Mouse (Mus musculus) layer of hippocampus, postnatal 25 days (tissue): ENCODE measurements around the gene Pde2a. TPM values are rescaled to one million over a fixed set of nuclear protein-coding genes. Genes with fewer than 3 reads are reported as not detected.

Experiments used
- DNase-seq, 2 experiments: peaks; one replicate each; pipeline ENCODE4 v3.0.0; 2022; ENCODE audit warnings: mixed read lengths in 2 of 2, low spot score in 1 of 2; ENCODE audit errors: extremely low spot score in 1 of 2
- total RNA-seq, 2 experiments: library from RNA; stranded (reverse); gene quantifications; 2 replicates each; pipeline ENCODE4 v1.2.3; 2021

Pde2a gene
- total RNA-seq, 2 experiments from 2014 or later: 295 to 297 TPM

DNA sequence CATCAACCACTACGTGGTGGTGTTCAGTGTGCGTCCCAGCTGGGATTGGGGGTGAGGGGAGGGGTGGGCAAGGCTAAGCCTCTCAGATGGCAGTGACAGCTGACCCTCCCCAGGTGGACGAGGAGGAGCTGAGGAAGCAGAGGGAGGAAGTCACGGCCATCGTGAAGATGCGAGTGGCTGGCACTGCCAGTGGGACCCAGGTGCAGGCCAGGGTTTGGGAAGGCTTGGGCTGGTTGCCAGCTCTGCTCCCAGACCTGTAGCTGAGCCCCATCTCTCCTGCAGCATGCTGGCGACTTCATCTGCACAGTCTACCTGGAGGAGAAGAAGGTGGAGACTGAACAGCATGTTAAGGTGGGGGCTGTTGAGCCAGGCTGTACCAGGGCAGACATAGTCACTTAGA, 20.0 kb upstream of the Pde2a start:
- no peak for DNase-seq

DNA sequence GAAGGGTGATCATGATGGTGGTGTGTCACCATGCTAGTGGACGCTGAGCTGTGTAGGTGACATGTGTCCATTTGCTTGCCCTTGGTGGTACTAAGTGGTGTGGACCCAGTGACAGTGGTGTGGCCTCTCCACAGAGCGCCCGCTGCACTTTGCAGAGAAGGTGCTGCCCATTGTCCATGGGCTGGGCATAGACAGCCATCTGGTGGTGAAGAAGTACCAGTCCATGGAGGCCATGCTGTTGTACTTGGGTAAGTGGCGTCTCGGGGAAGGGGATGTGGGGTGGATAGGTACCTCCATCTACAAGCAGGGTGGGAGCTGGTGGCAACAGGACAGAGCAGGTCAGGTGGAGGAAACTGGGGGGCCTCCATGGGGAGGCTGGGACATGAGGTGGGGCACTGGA, 17.7 kb upstream of the Pde2a start:
- DNase-seq: no peak

DNA sequence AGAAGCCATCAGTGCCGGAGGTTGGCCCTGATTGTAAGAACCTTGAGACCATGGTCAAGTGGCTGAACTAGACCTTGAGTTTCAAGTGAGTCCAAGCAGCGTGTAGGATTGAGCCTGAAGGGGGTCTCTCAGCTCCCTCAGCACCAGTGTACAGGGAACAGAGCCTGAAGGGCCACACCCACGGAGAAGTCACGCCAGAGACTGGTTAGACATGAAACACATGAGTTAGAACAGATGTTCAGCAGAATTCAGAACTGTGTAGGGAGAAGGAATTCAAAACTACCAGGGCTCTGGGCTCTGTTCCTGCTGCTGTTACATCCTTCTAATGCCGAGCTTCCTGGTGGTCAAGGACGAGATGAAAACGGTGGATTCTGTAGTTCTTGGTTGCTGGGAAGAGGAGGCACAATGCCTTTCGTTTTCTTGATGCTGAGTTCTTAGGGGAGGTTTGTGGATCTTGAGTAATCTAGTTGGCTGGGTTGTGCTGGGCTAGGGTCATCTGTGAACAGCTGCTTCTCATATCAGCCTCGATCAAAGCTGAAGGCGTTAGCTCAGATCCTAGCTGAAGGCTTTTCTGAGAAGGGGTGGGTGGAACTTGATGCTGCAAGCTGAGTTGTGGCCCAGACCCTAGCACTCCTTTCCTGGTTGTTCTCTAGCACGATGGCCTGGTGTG, 11.1 kb upstream of the Pde2a start, which contains the start of gene Gm45837:
Gm45837 (plus strand) TSS at position 620 of the 670 bp plus-strand sequence.
- DNase-seq: no peak

DNA sequence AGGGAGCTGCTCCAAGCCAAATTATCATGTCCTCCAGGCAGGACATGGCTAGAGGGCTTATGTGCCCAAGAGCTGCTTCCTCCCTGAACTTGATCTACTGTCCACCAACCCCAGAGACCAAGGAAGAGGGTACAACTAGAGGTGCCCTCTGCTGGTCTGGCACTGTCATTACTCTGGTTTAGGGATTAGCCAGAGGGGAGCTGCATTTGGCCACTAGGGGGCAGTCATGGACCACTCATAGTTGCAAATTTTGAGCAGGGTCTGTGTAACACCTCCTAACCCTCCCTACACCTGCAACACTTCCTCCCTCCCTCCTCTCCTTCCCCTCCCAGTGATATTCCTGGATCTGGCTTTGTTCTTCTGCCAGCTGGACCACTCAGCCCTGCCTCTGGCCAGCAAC, 8.7 kb upstream of the Pde2a start:
- peak; percentile 83 to 97 for DNase-seq

DNA sequence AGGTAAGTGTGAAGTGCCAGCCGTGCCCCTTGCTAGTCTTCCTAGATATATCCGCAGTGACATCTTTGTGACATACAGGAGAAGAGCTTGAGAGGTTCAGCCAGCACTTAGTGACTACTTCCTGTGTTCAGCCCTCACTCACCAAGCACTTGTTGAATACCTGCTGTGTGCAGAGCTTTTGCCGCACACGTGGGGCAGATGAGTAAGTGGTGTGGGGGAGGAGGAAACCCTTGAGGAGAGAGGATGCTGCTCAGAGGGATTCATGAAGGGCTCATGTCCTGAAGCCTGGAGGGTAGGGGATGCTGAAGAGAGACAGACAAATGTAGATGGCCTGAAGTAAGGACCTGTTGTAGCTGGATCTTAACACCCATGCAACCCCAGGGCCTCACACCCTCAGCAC, 7.3 kb upstream of the Pde2a start:
- no peak for DNase-seq

DNA sequence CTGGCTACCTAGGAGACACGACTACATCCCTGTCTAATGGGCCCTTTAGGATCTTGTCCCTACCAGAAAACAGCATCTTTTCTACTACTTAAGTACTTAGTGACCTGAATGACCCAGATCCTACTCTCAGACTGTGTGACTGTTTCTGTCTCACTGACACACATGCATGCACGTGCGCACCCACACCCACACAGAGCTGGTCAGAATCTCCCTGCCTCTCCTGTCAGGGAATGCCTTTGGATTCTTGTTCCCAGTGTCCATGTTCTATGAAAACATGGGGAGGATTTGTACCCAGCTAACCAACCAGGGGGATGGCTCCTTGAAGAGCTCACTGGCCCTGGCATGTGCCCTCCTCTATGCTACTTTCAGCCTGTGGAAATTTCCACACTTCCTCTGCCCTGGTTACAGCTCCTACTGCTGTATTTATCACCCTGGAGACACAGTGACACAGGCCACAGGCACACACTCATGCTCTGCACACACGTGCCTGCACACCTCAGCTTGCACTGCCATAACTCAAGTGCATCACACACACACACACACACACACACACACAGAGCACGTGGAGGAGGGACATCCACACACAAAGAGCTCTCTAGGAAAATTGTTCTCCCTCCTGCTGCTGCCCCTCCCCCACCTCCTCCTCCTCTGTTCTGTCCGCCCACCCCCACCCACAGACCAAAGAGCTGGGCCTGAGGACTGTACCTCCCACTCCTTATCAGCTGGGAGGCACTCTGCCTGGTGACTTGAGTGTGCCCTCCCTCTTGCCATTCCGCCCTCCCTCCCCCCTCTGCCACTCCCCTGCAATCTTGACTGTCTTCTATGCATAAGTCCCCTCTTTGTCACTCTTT, 6.6 kb upstream of the Pde2a start:
- DNase-seq: no peak

DNA sequence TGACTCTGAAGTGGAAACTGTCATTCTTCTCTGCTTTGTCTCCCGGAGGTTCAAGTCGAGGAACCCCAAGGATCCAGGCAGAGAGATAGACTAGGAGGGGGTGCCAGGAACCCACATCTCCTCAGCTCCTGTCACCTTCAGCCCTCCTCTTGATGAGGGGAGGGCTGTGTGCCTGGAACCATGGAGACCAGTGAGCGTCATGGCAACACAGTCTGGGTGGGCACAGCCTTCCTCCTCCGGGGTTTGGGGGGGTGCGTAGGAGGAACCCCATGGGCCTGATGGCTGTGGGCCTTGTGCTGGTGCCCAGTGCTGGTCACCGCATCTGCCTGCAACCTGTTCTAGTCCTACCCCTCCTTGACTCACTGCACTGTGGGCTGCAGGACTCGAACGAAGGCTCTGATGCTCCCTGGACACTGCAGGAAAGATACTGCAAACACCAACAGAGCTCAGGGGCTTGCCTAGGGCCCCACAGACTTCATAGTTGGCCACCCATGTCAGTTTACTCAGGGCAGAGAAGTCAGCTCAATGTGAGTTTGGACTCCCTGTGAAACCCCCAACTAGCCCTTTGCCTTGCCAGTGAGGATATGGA, 5.9 kb upstream of the Pde2a start:
- DNase-seq: no peak

DNA sequence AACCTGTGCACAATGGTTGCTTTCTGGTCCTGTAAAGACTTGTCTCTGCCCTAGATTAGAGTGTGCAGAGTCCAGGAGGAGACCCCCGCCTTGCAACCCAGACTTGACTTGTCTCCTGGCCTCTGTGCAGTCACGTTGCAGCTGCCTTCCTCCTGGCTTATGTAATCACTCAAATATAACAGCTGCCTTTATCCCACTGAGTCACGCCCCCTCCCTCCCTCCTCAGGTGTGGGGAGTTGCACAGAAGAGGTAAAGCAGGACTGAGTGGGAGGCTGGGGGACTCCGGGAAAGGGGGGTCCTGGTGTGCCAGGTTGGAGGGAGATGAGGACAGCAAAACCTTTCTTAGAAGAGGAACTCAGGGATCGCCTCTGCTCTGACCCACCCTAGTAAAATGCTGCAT, 5.1 kb upstream of the Pde2a start:
- no peak for DNase-seq

DNA sequence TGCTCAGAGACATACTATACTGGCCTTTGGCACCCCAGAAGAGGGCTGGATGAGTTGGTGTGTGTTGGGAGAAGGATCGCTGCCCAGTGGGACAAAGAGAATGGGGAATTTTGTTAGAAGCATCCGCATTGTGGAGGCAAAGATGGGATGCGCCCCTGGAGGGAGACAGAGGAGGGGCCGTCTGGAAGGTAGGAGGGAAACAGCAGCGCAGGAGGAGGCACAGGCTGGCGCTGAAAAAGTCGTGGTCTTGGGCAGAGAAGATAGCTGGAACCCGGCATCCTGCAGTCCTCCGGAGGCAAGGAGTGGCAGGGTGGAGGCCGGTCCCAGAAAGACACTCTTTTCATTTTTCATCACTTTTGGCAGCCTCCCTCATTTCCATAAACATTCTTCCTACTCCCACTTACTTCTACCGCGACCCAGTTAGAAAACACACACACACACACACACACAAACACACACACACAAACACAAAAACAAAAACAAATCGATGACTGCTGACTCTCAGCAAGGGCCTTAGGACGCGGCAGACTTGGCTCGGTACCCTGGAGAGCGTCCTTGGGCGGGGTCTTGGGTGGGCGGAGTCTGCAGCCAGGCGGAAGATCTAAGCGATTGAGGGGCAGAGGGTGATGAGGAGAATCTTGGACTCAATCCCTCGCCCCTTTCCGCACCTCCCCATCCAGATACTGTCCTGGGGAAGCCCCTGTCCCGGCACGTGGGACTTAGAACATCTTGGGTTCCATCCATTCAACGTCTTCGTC, 2.3 kb upstream of the Pde2a start:
- no peak for DNase-seq

DNA sequence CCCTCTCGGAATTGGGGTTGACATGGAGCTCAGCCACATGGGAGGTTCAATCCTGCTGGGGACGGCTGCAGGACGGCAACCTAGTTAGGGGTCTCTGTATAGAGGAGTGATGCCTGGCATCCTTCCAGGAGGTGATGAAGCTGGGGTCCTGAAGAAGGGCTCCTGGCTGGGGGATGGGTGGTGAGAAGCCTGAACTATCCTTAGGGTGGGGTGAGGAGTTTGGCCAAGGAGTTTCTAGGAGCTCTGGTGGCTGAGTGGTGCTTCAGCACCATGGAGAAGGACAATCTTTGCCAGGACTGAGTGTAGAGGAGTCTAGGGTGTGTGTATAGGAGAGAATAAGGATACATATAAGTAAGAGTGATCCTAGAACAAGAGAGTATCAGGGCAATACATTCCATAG, 578 bp downstream of the Pde2a start:
- no peak for DNase-seq

DNA sequence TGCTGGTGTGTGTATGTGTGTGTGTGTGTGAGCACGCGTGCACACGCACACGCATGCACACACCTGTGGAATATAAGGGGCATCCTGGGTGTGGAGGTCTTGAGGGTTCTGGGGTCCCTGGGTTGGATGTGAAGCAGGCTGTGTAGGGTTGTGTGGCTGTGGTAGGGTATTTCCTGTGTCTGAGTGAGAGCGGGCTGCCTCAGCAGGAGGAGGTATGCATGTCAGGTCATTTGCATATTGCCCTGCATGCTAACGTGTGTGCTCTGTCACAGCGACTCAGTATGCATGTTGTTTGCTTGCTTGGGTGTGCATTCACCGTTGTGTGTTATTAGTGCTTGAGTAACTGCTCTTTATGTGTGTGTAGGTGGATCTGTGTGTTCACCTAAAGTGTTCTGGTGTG, 1.2 kb downstream of the Pde2a start:
- no peak for DNase-seq

DNA sequence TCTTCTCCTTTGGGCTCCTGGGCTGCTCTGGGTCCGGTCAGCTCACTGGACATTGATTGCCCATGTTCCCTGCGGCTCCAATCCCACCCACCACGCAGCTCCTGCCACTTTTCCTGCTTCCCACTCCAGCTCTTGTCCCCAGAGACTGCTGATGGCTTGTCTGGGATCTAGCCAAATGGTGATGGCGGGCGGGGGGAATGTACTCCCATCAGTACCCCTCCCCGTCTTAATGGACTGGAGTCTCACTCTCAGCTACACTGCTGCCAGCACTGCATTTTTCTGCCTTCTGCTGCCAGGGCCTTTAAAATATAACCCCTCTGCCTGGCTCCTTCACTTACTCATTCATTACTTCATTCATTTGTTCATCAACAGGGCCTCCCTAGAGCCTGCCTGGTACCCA, 2.5 kb downstream of the Pde2a start:
- no peak for DNase-seq

DNA sequence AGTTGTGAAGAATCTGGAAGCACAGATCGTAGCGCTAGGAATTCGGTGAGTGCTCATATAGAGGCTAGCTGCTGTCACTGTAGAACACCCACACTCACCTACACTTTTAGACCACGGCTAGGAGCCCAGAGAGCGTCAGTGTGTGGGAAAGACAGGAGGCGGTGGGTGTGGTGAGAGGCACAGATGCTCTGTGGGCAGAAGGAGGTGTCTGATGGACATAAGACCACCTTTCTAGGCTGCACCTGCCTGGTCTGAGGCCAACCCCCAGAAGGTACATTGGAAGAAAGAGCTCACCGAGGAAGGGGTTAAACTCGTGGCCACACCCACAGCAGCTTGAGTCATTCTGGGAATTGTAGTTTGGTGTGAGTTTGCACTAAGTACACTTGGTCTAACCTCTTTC, 5.2 kb downstream of the Pde2a start:
- DNase-seq: no peak

DNA sequence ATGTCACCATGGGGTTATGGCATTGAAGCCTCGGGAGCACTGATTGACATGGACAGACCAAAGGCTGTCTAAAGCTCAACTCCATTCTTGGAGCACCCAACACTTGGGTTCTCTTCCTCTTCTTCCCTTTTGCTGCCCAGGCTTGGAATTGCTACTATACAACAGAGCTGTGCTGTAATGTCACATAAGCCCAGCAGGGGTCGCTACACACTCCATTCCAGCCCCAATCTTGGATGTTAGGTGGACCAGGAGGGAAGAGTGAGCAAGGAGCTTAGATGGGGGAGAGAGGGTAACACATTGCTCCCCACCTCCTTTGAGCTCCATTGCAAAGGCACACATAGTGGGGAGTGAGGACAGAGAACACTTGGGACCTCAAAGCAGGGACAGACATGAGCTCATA, 6.2 kb downstream of the Pde2a start:
- peak in 1 of 2 experiments; percentile 64 for DNase-seq

DNA sequence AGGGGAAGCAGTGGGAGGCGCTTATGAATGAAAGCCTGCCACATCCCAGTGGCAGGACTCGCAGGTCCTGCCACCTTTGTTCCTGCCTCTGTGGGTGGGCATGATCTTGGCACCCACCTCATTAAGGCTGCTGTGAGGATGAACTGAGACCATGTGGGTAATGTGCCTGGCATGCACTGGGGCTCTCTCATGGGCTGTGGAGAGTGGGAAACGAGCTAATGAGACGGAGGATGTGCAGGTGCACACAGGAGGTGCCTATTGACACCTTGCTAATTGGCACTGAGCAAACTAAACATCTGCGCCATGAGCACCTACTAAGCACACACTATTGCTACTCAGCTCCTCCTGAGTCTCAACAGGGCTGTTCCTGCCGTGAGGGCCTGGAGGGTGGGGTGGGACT, 13.5 kb downstream of the Pde2a start:
- no peak for DNase-seq

DNA sequence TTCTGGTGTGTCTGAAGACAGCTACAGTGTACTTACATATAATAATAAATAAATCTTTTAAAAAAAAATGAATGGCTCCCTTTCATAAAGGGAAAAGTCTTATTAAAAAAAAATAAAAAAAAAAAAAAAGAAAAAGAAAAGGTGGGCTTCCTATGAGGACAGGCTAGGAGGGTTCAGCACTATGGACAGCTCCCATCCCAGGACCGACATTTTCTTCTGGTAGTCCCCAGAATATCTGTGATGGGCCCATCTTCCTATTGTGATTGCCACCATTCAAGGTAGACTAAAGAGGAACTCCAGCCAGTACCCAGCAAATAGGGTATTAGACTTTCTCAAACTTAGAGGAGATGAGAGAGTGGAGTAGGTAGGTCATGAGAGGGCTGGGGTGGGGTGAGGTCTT, 16.4 kb downstream of the Pde2a start:
- DNase-seq: no peak

DNA sequence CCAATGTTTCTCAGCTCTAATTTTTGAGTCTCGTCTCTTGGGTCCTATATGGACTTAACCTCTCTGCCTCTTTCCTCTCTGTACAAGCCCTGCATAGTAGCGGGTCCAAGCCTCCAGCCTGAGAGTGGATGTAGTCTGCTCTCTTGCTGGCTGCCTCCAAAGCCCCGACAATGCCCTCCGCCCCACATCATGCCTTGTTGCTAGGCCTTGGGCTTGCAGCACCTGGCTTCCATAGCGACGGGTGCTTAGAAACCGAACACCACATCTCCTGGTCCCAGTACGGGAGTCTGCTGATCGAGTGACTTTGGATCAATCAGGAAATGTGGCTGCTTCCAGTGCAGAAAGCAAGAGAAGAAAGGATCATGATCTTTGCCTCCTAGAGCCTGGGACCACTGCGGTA, 21.6 kb downstream of the Pde2a start:
- DNase-seq: no peak

DNA sequence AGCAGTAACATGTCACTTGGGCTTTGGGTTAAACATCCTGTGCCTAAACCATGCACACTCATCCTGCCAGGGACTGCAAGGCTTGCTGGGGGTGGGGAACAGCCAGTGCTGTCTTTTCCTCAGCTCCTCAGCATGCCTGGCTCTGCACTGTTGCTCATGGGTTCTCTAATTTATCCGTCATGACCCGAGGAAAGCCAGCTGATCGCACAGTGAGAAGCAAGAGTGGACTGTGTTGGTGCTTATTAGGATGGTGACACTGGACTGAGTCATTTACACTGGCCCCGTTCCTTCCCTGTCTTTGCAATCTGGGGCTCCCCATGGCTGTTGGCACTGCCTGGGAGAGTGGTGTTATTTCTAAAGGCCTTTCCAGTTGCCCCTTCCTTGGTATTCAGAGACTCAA, 22.7 kb downstream of the Pde2a start:
- no peak for DNase-seq

DNA sequence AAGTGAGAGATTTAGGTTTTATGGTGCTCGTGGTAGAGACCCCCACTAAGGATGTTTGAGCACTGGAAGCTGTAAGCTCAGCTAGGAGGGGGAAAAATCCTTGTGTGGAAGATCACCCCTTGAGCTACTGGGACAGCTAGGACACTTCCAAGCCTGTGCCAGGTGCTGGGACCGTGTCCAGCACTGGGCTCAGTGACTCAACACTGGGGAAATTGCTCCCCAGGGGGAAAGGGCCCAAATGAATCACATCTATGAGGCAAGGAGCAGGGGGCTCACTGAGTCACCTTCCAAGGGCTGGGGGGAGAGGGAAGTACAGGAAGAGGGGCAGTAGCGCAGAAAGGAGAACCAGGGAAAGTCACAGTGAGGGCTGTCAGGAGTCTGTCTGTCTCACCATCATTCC, 28.4 kb downstream of the Pde2a start:
- no peak for DNase-seq

DNA sequence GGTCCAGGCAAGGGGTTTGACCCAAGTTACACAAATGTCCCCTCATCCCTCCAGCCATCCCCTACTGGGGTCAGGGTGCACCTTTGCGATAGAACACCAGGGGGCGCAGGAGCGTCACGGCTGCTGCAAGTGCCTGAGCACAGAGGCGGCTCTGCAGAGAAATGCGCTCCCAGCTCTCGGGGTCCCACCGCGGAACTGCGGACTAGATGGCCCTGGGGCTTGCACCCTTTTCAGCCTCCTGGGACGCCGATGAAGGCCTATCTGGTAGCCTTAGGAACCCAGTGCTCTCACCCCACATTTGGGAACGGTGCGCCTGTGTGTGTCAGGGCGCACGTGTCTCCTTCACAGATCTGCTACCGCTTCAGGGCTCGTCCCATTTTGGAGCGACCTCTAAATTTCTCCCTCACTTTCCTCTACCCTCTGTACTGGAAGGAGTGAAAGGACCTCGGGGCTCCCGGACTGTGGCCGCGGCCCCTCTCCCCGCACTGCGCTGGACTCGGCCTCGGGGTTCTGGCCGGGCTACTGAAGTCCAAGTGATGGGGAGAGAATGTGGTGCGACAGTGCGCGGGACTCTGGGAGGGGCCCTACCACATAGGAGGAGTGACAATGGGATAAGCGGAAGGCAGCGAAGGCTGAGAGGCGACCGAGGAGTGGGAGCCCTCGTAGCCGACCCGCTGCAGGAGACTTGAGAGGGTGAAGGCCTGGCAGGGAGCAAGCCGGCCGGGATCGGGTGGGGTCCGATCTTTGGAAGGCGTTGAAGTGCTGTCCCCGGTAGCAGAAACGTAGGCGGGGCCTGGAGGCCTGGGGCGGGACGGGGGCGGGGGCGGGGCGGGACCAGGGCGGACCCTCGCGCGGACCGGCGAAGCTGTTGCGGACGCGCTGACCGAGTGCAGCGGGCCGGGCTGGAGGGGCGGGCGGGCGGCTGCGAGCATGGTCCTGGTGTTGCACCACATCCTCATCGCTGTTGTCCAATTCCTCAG, 29.2 kb downstream of the Pde2a start:
- peak; percentile 94 to 98 for DNase-seq
